Mouse (Mus musculus): ENCODE data around the gene Mrps34.
"Not testable (repeated sequence)": the region's sequence is repeated elsewhere in the genome, so short reads cannot be mapped to it uniquely, and the experiment has no call there.

Gene Mrps34

GRCm38 (mm10) chr17:24900014-24900413 lies 5.1 kb downstream of the Mrps34 start:
- DNase-seq (ENCODE audit: low spot score), result no peak

GRCm38 (mm10) chr17:24902124-24902523 lies 7.2 kb downstream of the Mrps34 start:
- no peak for DNase-seq (ENCODE audit: low spot score)

GRCm38 (mm10) chr17:24902671-24903474 lies 8.0 kb downstream of the Mrps34 start:
- DNase-seq (ENCODE audit: low spot score), result peak; percentile 60

GRCm38 (mm10) chr17:24903767-24904166 lies 8.9 kb downstream of the Mrps34 start:
- DNase-seq (ENCODE audit: low spot score), result no peak

- no peak for DNase-seq (ENCODE audit: low spot score)
Observed at GRCm38 (mm10) chr17:24907591-24907990, 12.7 kb downstream of the Mrps34 start.

GRCm38 (mm10) chr17:24913984-24914383 lies 19.1 kb downstream of the Mrps34 start:
- no peak for DNase-seq (ENCODE audit: low spot score)

- peak; percentile 50 for DNase-seq (ENCODE audit: low spot score)
Observed at GRCm38 (mm10) chr17:24923246-24923645, 28.3 kb downstream of the Mrps34 start.

- DNase-seq (ENCODE audit: low spot score), result no peak
Observed at GRCm38 (mm10) chr17:24929506-24929905, 34.6 kb downstream of the Mrps34 start.

- DNase-seq (ENCODE audit: low spot score), result peak; percentile 47
Observed at GRCm38 (mm10) chr17:24932431-24932830, 37.5 kb downstream of the Mrps34 start.

- DNase-seq (ENCODE audit: low spot score), result no peak
Observed at GRCm38 (mm10) chr17:24933163-24933562, 38.2 kb downstream of the Mrps34 start.

GRCm38 (mm10) chr17:24934926-24935325 lies 40.0 kb downstream of the Mrps34 start:
- no peak for DNase-seq (ENCODE audit: low spot score)

- no peak for DNase-seq (ENCODE audit: low spot score)
Observed at GRCm38 (mm10) chr17:24935666-24936065, 40.8 kb downstream of the Mrps34 start.

GRCm38 (mm10) chr17:24936259-24937237 lies 41.6 kb downstream of the Mrps34 start, which contains the start of gene Mapk8ip3:
TSS of gene Mapk8ip3 (minus strand) at chr17:24936977.
- peak; percentile 95 for DNase-seq (ENCODE audit: low spot score)

GRCm38 (mm10) chr17:24937266-24937665 lies 42.4 kb downstream of the Mrps34 start:
- DNase-seq (ENCODE audit: low spot score), result no peak

GRCm38 (mm10) chr17:24942453-24942852 lies 47.5 kb downstream of the Mrps34 start:
- DNase-seq (ENCODE audit: low spot score), result peak; percentile 28

GRCm38 (mm10) chr17:24943036-24943435 lies 48.1 kb downstream of the Mrps34 start:
- DNase-seq (ENCODE audit: low spot score), result no peak

- DNase-seq (ENCODE audit: low spot score), result not testable (repeated sequence)
Observed at GRCm38 (mm10) chr17:24943589-24943988, 48.7 kb downstream of the Mrps34 start.

All from adipocyte (in vitro differentiated cells).